Mouse (Mus musculus) liver, postnatal 0 days (tissue): Measurements from ENCODE around the gene Ky.

Experiments used
- CTCF ChIP-seq: sonication (generic); IDR thresholded peaks from 2 replicates; pipeline ENCODE4 v1.5.1; 2016; ENCODE audit warnings: antibody characterized with exemption, low read depth
- EP300 ChIP-seq: IDR thresholded peaks from 2 replicates; pipeline ENCODE4 v1.6.1; 2016; ENCODE audit warnings: antibody characterized with exemption, low read depth, mild to moderate bottlenecking

GRCm38 (mm10) chr9:102553781-102554180 is 48.2 kb downstream of the Ky start:
- TF ChIP-seq EP300 (no peak), CTCF (no peak)
